Mouse (Mus musculus): ENCODE data around the gene Ntn1. TPM values are rescaled to one million over a fixed set of nuclear protein-coding genes. Genes with fewer than 3 reads are reported as not detected.

Ntn1 gene
- polyA plus RNA-seq, 1 experiment from 2014 or later: 0.24 TPM

DNA sequence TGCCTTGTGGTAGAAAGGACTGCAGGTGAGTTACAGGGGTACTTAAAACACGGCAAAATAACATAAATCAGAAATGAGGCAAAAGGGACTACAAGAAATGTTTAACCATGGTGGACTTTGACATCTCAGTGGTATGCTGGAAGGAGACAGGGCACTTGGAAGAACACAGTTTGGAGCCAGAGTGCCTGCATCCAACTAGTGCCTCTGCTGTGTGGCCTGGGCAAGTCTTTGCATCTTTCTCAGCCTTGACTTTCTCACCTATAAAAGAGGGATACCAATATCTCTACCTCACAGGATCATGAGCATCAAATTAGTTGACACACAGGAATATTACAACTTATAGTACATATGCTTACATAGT, 12.0 kb downstream of the Ntn1 start:
- no peak for DNase-seq
- 16% methylated on average over 1 of the region's 1 CpGs for WGBS (ENCODE audit: insufficient replicate concordance)
- peaks cover 12% of the 10 kb centered on the region; the same call in 1 of the 2 replicates for H3K4me1 ChIP-seq (replicated peaks)

DNA sequence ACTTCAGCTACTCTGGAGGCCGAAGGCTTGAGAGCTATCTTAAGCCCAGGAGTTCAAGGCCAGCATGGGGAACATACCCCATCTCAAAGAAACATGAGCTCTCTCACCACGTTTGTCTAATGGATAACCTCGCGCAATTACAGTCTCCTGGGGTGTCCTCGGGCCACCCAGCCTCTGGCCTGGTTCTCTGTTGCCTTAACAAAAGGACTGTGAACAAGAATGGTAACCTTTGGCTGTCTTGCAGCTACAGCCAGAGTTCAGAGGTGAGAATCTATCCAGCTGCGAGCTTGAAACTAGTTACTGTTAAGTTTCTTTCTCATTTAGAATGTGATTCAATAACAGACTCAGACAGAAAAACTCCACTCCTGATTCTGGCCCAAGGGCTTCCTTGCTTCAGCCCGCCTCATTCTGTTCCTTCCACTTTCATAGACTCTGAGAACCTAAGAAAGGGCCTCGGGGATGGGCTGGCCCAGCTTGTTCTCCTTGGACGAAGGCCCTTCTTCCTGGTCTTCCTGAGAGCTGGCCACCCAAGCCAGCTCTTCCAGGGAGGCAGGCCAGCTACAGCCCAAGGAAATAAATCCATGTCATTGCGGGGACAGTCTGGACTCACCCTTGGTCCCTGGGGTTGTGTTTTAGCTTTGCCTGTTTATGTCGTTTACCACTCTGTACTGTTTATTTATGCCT, 12.5 kb downstream of the Ntn1 start:
- Histone ChIP-seq H3K27me3 (peaks cover 99% of the 10 kb centered on the region), H3K4me2 (no peak overlapping the region), H3K9me3 (replicated peaks) (no peaks in the 10 kb centered on the region), H3K27ac (no peak overlapping the region), H3K4me1 (replicated peaks) (peaks cover 12% of the 10 kb centered on the region; the same call in 1 of the 2 replicates), H3K9ac (no peak overlapping the region), H3K4me3 (replicated peaks) (no peak overlapping the region), H3K36me3 (no peaks in the 10 kb centered on the region)
- WGBS (ENCODE audit: insufficient replicate concordance): 21% methylated on average over 11 of the region's 11 CpGs
- ATAC-seq (ENCODE audit: low read depth) (no peak), DNase-seq (no peak)

More for the DNA sequence above, 12.0 kb downstream of the Ntn1 start:
- Histone ChIP-seq H3K9me3 (replicated peaks) (no peaks in the 10 kb centered on the region), H3K4me2 (no peak overlapping the region), H3K27ac (no peak overlapping the region), H3K36me3 (no peaks in the 10 kb centered on the region), H3K9ac (no peak overlapping the region), H3K4me3 (replicated peaks) (no peak overlapping the region), H3K27me3 (peaks cover 96% of the 10 kb centered on the region)
- ATAC-seq (ENCODE audit: low read depth): no peak

DNA sequence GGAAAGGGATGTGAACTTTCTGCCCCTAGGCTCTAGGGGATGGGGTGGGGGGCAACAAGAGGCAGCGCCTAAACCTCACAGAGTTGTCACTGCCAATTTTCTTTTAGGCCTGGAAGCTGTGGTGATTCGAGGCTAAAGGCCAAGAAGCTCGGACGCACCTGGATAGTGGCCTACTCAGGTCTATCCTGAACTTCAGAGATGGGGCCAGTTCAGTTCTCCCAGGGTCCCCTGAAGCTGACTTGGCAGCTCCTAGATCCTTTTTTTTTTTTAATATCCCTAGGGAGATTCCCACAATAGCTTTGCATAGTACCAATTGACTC, 13.2 kb downstream of the Ntn1 start:
- ATAC-seq (ENCODE audit: low read depth) (no peak), DNase-seq (no peak)
- Histone ChIP-seq H3K4me3 (replicated peaks) (peak overlapping the region; percentile 60), H3K27ac (no peak overlapping the region), H3K36me3 (no peaks in the 10 kb centered on the region), H3K9ac (no peak overlapping the region), H3K4me1 (replicated peaks) (peaks cover 12% of the 10 kb centered on the region; the same call in 1 of the 2 replicates), H3K4me2 (peak overlapping the region; percentile 72), H3K9me3 (replicated peaks) (no peaks in the 10 kb centered on the region), H3K27me3 (peaks cover 97% of the 10 kb centered on the region)
- WGBS (ENCODE audit: insufficient replicate concordance): 31% methylated on average over 4 of the region's 4 CpGs

GRCm38 (mm10) chr11:68386589-68387440, 13.8 kb downstream of the Ntn1 start:
- Histone ChIP-seq H3K9me3 (replicated peaks) (no peaks in the 10 kb centered on the region), H3K4me2 (peak overlapping the region; percentile 72), H3K4me3 (replicated peaks) (peak overlapping the region; percentile 60), H3K36me3 (no peaks in the 10 kb centered on the region), H3K9ac (0 out of 2 replicates have a peak overlapping the region, but pooled peaks have one; percentile 6), H3K27me3 (peaks cover 97% of the 10 kb centered on the region), H3K4me1 (replicated peaks) (peaks cover 12% of the 10 kb centered on the region; the same call in 1 of the 2 replicates), H3K27ac (no peak overlapping the region)
- ATAC-seq (ENCODE audit: low read depth) (no peak), DNase-seq (no peak)
- 2% methylated on average over 86 of the region's 90 CpGs for WGBS (ENCODE audit: insufficient replicate concordance)

GRCm38 (mm10) chr11:68385921-68386588, 14.6 kb downstream of the Ntn1 start:
- Histone ChIP-seq H3K4me1 (replicated peaks) (peaks cover 12% of the 10 kb centered on the region; the same call in 1 of the 2 replicates), H3K36me3 (no peaks in the 10 kb centered on the region), H3K9me3 (replicated peaks) (no peaks in the 10 kb centered on the region), H3K27me3 (peaks cover 97% of the 10 kb centered on the region), H3K4me2 (peak overlapping the region; percentile 72), H3K4me3 (replicated peaks) (peak overlapping the region; percentile 60), H3K27ac (no peak overlapping the region), H3K9ac (0 out of 2 replicates have a peak overlapping the region, but pooled peaks have one; percentile 6)
- under 1% methylated on average over 61 of the region's 68 CpGs for WGBS (ENCODE audit: insufficient replicate concordance)
- DNase-seq (no peak), ATAC-seq (ENCODE audit: low read depth) (no peak)

- H3K9ac ChIP-seq: no peak overlapping the region
- no peak for ATAC-seq (ENCODE audit: low read depth)
- 2% methylated on average over 94 of the region's 94 CpGs for WGBS (ENCODE audit: insufficient replicate concordance)
Measured at GRCm38 (mm10) chr11:68385021-68385821, 15.4 kb downstream of the Ntn1 start.

DNA sequence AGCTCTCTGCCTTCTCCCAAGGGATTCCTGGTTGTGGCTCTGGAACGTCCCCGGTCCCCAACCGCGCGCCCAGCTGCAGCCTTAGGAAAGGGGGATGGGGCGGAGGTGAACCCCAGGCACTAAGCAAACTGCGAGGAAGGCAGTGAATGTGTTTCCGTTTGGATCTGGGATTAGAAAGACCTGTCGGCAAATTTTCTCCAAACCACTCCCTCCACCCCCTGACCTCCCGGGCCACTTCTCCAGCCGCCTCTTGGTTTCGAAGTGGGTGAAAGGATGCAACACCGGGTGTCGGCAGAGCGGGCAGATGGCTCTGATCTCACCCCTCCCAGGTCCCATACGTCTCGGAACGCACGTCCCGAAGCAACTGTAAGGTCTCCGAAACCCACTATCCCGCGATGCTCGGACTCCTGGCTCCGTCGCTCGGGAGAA, 16.0 kb downstream of the Ntn1 start:
- Histone ChIP-seq H3K9ac (no peak overlapping the region), H3K27ac (no peak overlapping the region), H3K9me3 (replicated peaks) (no peaks in the 10 kb centered on the region), H3K4me2 (peak overlapping the region; percentile 72; the same call in 1 of the 2 replicates), H3K36me3 (no peaks in the 10 kb centered on the region), H3K4me3 (replicated peaks) (peak overlapping the region; percentile 60; the same call in 1 of the 2 replicates), H3K4me1 (replicated peaks) (peaks cover 12% of the 10 kb centered on the region; the same call in 1 of the 2 replicates), H3K27me3 (peaks cover 96% of the 10 kb centered on the region)
- ATAC-seq (ENCODE audit: low read depth): no peak
- DNase-seq: no peak
- 5% methylated on average over 27 of the region's 27 CpGs for whole genome bisulfite sequencing (ENCODE audit: insufficient replicate concordance)

More at GRCm38 (mm10) chr11:68385021-68385821, 15.4 kb downstream of the Ntn1 start:
- Histone ChIP-seq H3K27me3 (peaks cover 96% of the 10 kb centered on the region), H3K4me1 (replicated peaks) (peaks cover 12% of the 10 kb centered on the region; the same call in 1 of the 2 replicates), H3K36me3 (no peaks in the 10 kb centered on the region), H3K4me2 (peak overlapping the region; percentile 72), H3K9me3 (replicated peaks) (no peaks in the 10 kb centered on the region), H3K4me3 (replicated peaks) (peak overlapping the region; percentile 60), H3K27ac (no peak overlapping the region)
- DNase-seq: no peak

DNA sequence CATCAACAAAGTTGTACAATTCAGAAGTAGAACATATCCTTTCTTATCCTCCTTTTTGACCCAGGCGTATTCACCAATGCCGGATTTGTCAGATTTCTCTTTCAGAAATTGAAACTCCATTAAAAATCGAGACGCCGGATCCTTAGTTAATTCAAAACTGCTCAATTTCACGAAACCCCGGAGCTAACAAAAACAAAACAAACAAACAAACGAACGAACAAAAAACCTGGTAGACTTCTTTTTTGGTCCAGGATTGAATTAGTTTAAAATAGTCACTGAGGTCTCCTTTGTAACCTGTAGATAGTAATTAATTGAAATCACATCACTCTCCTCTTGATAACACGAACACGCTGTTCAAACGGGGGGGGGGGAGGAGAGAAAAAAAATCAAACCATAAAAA, 16.5 kb downstream of the Ntn1 start:
- no peak overlapping the region for H3K4me3 ChIP-seq (replicated peaks)
- no peaks in the 10 kb centered on the region for H3K36me3 ChIP-seq
- no peak overlapping the region for H3K9ac ChIP-seq
- no peak overlapping the region for H3K27ac ChIP-seq
- peaks cover 12% of the 10 kb centered on the region; the same call in 1 of the 2 replicates for H3K4me1 ChIP-seq (replicated peaks)
- WGBS (ENCODE audit: insufficient replicate concordance): 7% methylated on average over 12 of the region's 12 CpGs
- H3K9me3 ChIP-seq (replicated peaks): no peaks in the 10 kb centered on the region
- ATAC-seq (ENCODE audit: low read depth) (no peak), DNase-seq (no peak)
- no peak overlapping the region for H3K4me2 ChIP-seq
- peaks cover 96% of the 10 kb centered on the region for H3K27me3 ChIP-seq

GRCm38 (mm10) chr11:68383519-68383918, 17.1 kb downstream of the Ntn1 start:
- H3K4me1 ChIP-seq (replicated peaks): peaks cover 12% of the 10 kb centered on the region; the same call in 1 of the 2 replicates
- no peaks in the 10 kb centered on the region for H3K9me3 ChIP-seq (replicated peaks)
- H3K36me3 ChIP-seq: no peaks in the 10 kb centered on the region
- no peak overlapping the region for H3K27ac ChIP-seq
- peaks cover 96% of the 10 kb centered on the region for H3K27me3 ChIP-seq
- 4% methylated on average over 10 of the region's 10 CpGs for WGBS (ENCODE audit: insufficient replicate concordance)
- DNase-seq: no peak
- no peak overlapping the region for H3K9ac ChIP-seq
- ATAC-seq (ENCODE audit: low read depth): no peak
- H3K4me3 ChIP-seq (replicated peaks): no peak overlapping the region
- no peak overlapping the region for H3K4me2 ChIP-seq

DNA sequence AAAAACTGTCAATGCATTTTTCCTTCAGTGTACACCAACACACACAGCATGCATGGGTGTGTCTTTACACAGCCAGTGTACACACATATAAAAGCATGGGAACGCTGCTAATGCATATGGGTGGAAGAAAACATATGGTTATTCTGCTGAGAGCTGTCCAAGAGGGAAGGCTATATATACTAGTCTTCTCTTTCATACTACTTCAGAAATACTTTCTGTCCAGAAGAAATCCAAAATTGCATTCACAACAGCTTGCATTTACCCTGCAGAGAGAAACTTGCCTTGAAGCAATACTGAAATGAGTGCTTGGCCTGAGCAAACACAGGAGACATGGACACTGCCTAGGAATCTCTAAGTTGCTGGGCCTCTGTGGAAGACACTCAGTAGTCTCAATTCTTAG, 18.8 kb downstream of the Ntn1 start:
- Histone ChIP-seq H3K4me2 (no peak overlapping the region), H3K4me3 (replicated peaks) (no peak overlapping the region), H3K9ac (no peak overlapping the region), H3K9me3 (replicated peaks) (no peaks in the 10 kb centered on the region), H3K27me3 (peaks cover 87% of the 10 kb centered on the region), H3K36me3 (no peaks in the 10 kb centered on the region), H3K4me1 (replicated peaks) (peaks cover 12% of the 10 kb centered on the region; the same call in 1 of the 2 replicates), H3K27ac (no peak overlapping the region)
- WGBS (ENCODE audit: insufficient replicate concordance): 71% methylated on average over 1 of the region's 1 CpGs
- DNase-seq (no peak), ATAC-seq (ENCODE audit: low read depth) (no peak)
